Comparison of ENCODE assay signal across 10 mouse cellular contexts in the genomic region with DNA sequence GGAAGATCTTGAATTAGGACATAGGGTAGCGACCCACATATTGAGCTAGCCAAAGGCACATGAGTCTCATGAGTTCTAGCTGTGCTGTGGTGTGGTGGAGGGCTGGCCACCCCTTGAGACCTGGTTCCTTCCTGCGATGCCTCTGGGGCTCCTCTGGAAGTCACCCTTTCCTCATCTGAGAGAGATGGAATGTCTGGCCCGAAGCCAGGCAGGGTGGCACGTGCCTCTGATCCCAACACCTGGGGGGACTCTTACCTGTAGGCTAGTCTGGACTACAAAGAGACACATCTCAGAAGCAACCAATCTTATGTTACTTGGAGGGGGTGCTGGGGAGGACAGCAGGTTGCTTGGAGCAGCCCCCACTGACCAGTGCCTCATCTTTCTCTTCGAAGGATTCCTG. TPM values are rescaled to one million over a fixed set of nuclear protein-coding genes. Genes with fewer than 3 reads are reported as not detected.
DNase-seq lines count a peak whose midpoint lies in the region; ATAC-seq and TF ChIP-seq lines count a peak whose summit lies in the region.
"Had no signal": no experiment of that assay in that cellular context is flagged by ENCODE, and none has a peak within 500 bp of the region (broad histone marks: within the 10 kb centered on the region; RNA-seq: fewer than 3 reads in every experiment).

No protein-coding gene starts in this region.

- peak overlapping the region; percentile 77 for H3K27ac ChIP-seq in heart, embryonic 11.5 days (ENCODE audit: low read depth, low read length)
- H3K27ac ChIP-seq in thymus, adult 2 months (ENCODE audit: control insufficient read depth, insufficient read depth, low read length) = peak overlapping the region; percentile 98
- peak overlapping the region; percentile 73; the same call in 1 of the 2 replicates for H3K27ac ChIP-seq in limb, embryonic 10.5 days

- no peak for TF ChIP-seq POLR2A in thymus, adult 2 months (IDR thresholded peaks at IDR 0.05; ENCODE audit: control insufficient read depth, extremely low read depth, insufficient read depth, low read length, poor library complexity)

- DNase-seq in heart, postnatal 14 days = no peak
- DNase-seq in thymus, adult 2 months = peak; percentile 21
- no peak for DNase-seq in thymus, postnatal 0 days (ENCODE audit: low spot score)
- DNase-seq in limb, embryonic 10.5 days (ENCODE audit: low spot score) = no peak
- DNase-seq in Muller cell, postnatal 12 days (ENCODE audit: inconsistent ontology term) = no peak
- no peak for DNase-seq in spleen, postnatal 4 days (ENCODE audit: low spot score in 2 of 2)
- DNase-seq in thymus, postnatal 25 days = no peak
- DNase-seq: cerebellum, adult 9-11 months; gastrocnemius, postnatal 10 days had no signal

- no peak overlapping the region for H3K4me3 ChIP-seq in heart, embryonic 11.5 days (ENCODE audit: low read depth, low read length)
- H3K4me3 ChIP-seq in thymus, adult 2 months (ENCODE audit: control insufficient read depth, insufficient read depth, low read length) = no peak overlapping the region
- 0 out of 2 replicates have a peak overlapping the region, but pooled peaks have one; percentile 9 for H3K4me3 ChIP-seq in limb, embryonic 10.5 days

- H3K4me1 ChIP-seq in heart, embryonic 11.5 days (ENCODE audit: control insufficient read depth, insufficient read depth, low read length) = peaks cover 54% of the 10 kb centered on the region
- peaks cover 69% of the 10 kb centered on the region for H3K4me1 ChIP-seq in thymus, adult 2 months (replicated peaks; ENCODE audit: control insufficient read depth, insufficient read depth, low read length)
- H3K4me1 ChIP-seq in limb, embryonic 10.5 days = peaks cover 84% of the 10 kb centered on the region

- no peaks in the 10 kb centered on the region for H3K9me3 ChIP-seq in heart, embryonic 11.5 days (replicated peaks; ENCODE audit: control insufficient read depth, low read length)
- H3K9me3 ChIP-seq in limb, embryonic 10.5 days (replicated peaks) = no peaks in the 10 kb centered on the region

- 79% methylated on average over 5 of the region's 5 CpGs for WGBS in heart, embryonic 11.5 days (ENCODE audit: insufficient replicate concordance)
- 77% methylated on average over 5 of the region's 5 CpGs for WGBS in thymus, adult 2 months
- 91% methylated on average over 5 of the region's 5 CpGs for WGBS in limb, embryonic 10.5 days

- intact Hi-C loops in heart, postnatal 14 days (cut with DNase I) = no loop called here

- ATAC-seq in heart, embryonic 11.5 days (replicated peaks; ENCODE audit: insufficient number of reproducible peaks, low FRiP score, low TSS enrichment) = no peak

- H3K27me3 ChIP-seq in heart, embryonic 11.5 days (ENCODE audit: control insufficient read depth, insufficient read depth, low read length) = peaks cover under 1% of the 10 kb centered on the region; the same call in 1 of the 2 replicates
- no peaks in the 10 kb centered on the region for H3K27me3 ChIP-seq in thymus, adult 2 months (ENCODE audit: control insufficient read depth, insufficient read depth, low read length)
- no peaks in the 10 kb centered on the region for H3K27me3 ChIP-seq in limb, embryonic 10.5 days (ENCODE audit: low read depth, poor library complexity, severe bottlenecking)

- no peak overlapping the region for H3K4me2 ChIP-seq in heart, embryonic 11.5 days

- H3K36me3 ChIP-seq in heart, embryonic 11.5 days (ENCODE audit: control insufficient read depth, insufficient read depth, low read length) = no peaks in the 10 kb centered on the region
- H3K36me3 ChIP-seq in thymus, adult 2 months (ENCODE audit: control insufficient read depth, insufficient read depth, low read length) = no peaks in the 10 kb centered on the region
- no peaks in the 10 kb centered on the region for H3K36me3 ChIP-seq in limb, embryonic 10.5 days

- H3K9ac ChIP-seq in heart, embryonic 11.5 days (ENCODE audit: low read depth, low read length) = no peak overlapping the region

- no peak for TF ChIP-seq CTCF in thymus, adult 2 months (IDR thresholded peaks at IDR 0.05; ENCODE audit: borderline replicate concordance, control insufficient read depth, extremely low read depth, insufficient read depth, low read length, poor library complexity)

RNA-seq across cellular contexts. Expression of a gene that starts 26.1 kb away (rescaled TPM):
- 0.55 and 0.79 TPM in 2 replicates for polyA plus RNA-seq in heart, embryonic 11.5 days (2014; fragmentation: Nextera tagmentation; extraction: Ambion mirVana)
- total RNA-seq in heart, postnatal 14 days (2021) = 1 to 10 TPM; 3.2 to 5.4 TPM
- 15.3 and 18.4 TPM in 2 replicates for polyA plus RNA-seq in thymus, adult 2 months (2012; rRNA removed)
- polyA plus RNA-seq in thymus, postnatal 0 days (2015; fragmentation: Nextera tagmentation; extraction: Ambion mirVana) = 1.6 and 2.3 TPM in 2 replicates
- polyA plus RNA-seq in limb, embryonic 10.5 days (2016; fragmentation: Nextera tagmentation; extraction: Ambion mirVana) = 1.4 and 1.9 TPM in 2 replicates
